Mouse (Mus musculus): Measurements from ENCODE around the gene Eif3b. TPM values are rescaled to one million over a fixed set of nuclear protein-coding genes. Genes with fewer than 3 reads are reported as not detected.
"Not testable (repeated sequence)": the region's sequence is repeated elsewhere in the genome, so short reads cannot be mapped to it uniquely, and the experiment has no call there.

The Eif3b gene
- polyA plus RNA-seq, 1 experiment from 2014 or later, result 107 TPM

GRCm38 (mm10) chr5:140445345-140445744 is 26.2 kb downstream of the Eif3b start, which contains the start of gene Gm4869:
Gene Gm4869, plus strand, starts transcription at chr5:140445645.
- H3K4me2 ChIP-seq (ENCODE audit: low read length), result no peak within 1 kb of the TSS
- no peak for DNase-seq (ENCODE audit: low spot score)
- H3K4me1 ChIP-seq (ENCODE audit: control insufficient read depth, insufficient read depth, low read length), result no peaks in the 10 kb centered on the region
- WGBS, result 85% methylated on average over 5 of the region's 5 CpGs
- no peak for ATAC-seq
- H3K27ac ChIP-seq (ENCODE audit: low read depth, low read length), result no peak within 1 kb of the TSS
- no peak within 1 kb of the TSS for H3K4me3 ChIP-seq (ENCODE audit: low read depth, low read length)
- no peak within 1 kb of the TSS for H3K9ac ChIP-seq (ENCODE audit: low read length)
- H3K36me3 ChIP-seq (ENCODE audit: control insufficient read depth, insufficient read depth, low read length), result peaks cover 57% of the 10 kb centered on the region
- H3K9me3 ChIP-seq (replicated peaks; ENCODE audit: control insufficient read depth, low read length), result no peaks in the 10 kb centered on the region
- H3K27me3 ChIP-seq (replicated peaks; ENCODE audit: control insufficient read depth, insufficient read depth, low read length), result no peaks in the 10 kb centered on the region

- no peak overlapping the region for H3K4me3 ChIP-seq (ENCODE audit: low read depth, low read length)
- no peaks in the 10 kb centered on the region for H3K4me1 ChIP-seq (ENCODE audit: control insufficient read depth, insufficient read depth, low read length)
- DNase-seq (ENCODE audit: low spot score) (no peak), ATAC-seq (no peak)
- no peaks in the 10 kb centered on the region for H3K9me3 ChIP-seq (replicated peaks; ENCODE audit: control insufficient read depth, low read length)
- H3K36me3 ChIP-seq (ENCODE audit: control insufficient read depth, insufficient read depth, low read length), result peaks cover 50% of the 10 kb centered on the region
- no peaks in the 10 kb centered on the region for H3K27me3 ChIP-seq (replicated peaks; ENCODE audit: control insufficient read depth, insufficient read depth, low read length)
- H3K27ac ChIP-seq (ENCODE audit: low read depth, low read length), result no peak overlapping the region
- 86% methylated on average over 7 of the region's 7 CpGs for WGBS
- H3K9ac ChIP-seq (ENCODE audit: low read length), result no peak overlapping the region
- H3K4me2 ChIP-seq (ENCODE audit: low read length), result no peak overlapping the region
Measured at GRCm38 (mm10) chr5:140446054-140446453, 26.9 kb downstream of the Eif3b start.

GRCm38 (mm10) chr5:140454488-140454887 is 35.4 kb downstream of the Eif3b start:
- no peak for ATAC-seq
- Histone ChIP-seq H3K4me1 (ENCODE audit: control insufficient read depth, insufficient read depth, low read length) (no peaks in the 10 kb centered on the region), H3K27ac (ENCODE audit: low read depth, low read length) (no peak overlapping the region)

DNA sequence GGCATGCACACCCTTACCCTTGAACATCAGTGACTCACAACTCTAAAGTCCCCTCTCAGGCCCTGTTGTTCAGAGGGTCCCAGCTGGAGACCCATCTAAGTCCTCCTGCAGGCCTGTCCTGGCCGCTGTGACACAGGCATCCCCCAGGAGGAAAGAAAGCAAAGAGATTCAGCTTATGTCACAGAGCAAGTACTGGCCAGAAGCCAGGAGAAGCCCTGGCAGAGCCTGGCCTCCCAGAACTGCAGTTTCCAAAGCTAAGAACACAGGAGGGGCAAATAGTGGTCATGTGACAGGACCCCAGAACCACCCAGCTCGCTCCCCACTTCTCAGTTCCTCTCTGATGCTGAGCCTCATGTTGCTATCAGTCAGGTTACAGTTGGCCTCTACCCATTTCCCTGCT is 36.3 kb downstream of the Eif3b start:
- H3K4me2 ChIP-seq (ENCODE audit: low read length), result no peak overlapping the region
- H3K27me3 ChIP-seq (replicated peaks; ENCODE audit: control insufficient read depth, insufficient read depth, low read length), result no peaks in the 10 kb centered on the region
- H3K9ac ChIP-seq (ENCODE audit: low read length), result no peak overlapping the region
- 57% methylated on average over 2 of the region's 2 CpGs for WGBS
- H3K36me3 ChIP-seq (ENCODE audit: control insufficient read depth, insufficient read depth, low read length), result no peaks in the 10 kb centered on the region
- no peaks in the 10 kb centered on the region for H3K9me3 ChIP-seq (replicated peaks; ENCODE audit: control insufficient read depth, low read length)
- DNase-seq (ENCODE audit: low spot score) (peak; percentile 24), ATAC-seq (no peak)
- no peak overlapping the region for H3K27ac ChIP-seq (ENCODE audit: low read depth, low read length)
- no peak overlapping the region for H3K4me3 ChIP-seq (ENCODE audit: low read depth, low read length)
- no peaks in the 10 kb centered on the region for H3K4me1 ChIP-seq (ENCODE audit: control insufficient read depth, insufficient read depth, low read length)

More at GRCm38 (mm10) chr5:140454488-140454887, 35.4 kb downstream of the Eif3b start:
- Histone ChIP-seq H3K4me3 (ENCODE audit: low read depth, low read length) (no peak overlapping the region), H3K36me3 (ENCODE audit: control insufficient read depth, insufficient read depth, low read length) (no peaks in the 10 kb centered on the region), H3K4me2 (ENCODE audit: low read length) (no peak overlapping the region), H3K9me3 (replicated peaks; ENCODE audit: control insufficient read depth, low read length) (no peaks in the 10 kb centered on the region), H3K27me3 (replicated peaks; ENCODE audit: control insufficient read depth, insufficient read depth, low read length) (no peaks in the 10 kb centered on the region), H3K9ac (ENCODE audit: low read length) (no peak overlapping the region)
- DNase-seq (ENCODE audit: low spot score), result no peak

- ATAC-seq (no peak), DNase-seq (ENCODE audit: low spot score) (no peak)
- H3K27ac ChIP-seq (ENCODE audit: low read depth, low read length), result no peak overlapping the region
- H3K4me3 ChIP-seq (ENCODE audit: low read depth, low read length), result no peak overlapping the region
- H3K4me1 ChIP-seq (ENCODE audit: control insufficient read depth, insufficient read depth, low read length), result no peaks in the 10 kb centered on the region
- no peaks in the 10 kb centered on the region for H3K36me3 ChIP-seq (ENCODE audit: control insufficient read depth, insufficient read depth, low read length)
- no peak overlapping the region for H3K4me2 ChIP-seq (ENCODE audit: low read length)
- 84% methylated on average over 3 of the region's 3 CpGs for WGBS
- H3K9ac ChIP-seq (ENCODE audit: low read length), result no peak overlapping the region
- H3K9me3 ChIP-seq (replicated peaks; ENCODE audit: control insufficient read depth, low read length), result no peaks in the 10 kb centered on the region
- no peaks in the 10 kb centered on the region for H3K27me3 ChIP-seq (replicated peaks; ENCODE audit: control insufficient read depth, insufficient read depth, low read length)
Measured at GRCm38 (mm10) chr5:140461476-140461875, 42.3 kb downstream of the Eif3b start.

DNA sequence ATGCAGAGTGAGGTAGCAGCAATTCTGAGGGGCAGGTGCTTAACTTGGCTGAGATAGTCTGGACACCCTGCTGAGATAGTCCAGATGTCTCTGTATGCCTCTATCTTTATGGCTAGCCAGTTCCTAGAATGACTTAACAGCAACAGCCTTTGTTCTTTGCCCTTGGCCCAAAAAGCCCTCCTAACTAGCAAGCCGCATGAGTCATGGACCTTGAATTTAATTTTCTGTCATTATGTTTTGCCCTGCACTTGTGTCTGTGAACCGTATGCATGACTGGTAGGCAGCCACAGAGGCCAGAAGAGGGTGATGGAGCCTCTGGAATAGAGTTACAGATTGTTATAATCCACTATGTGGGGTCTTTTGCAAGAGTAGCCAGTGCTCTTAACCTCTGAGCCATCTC is 44.0 kb downstream of the Eif3b start:
- H3K27me3 ChIP-seq (replicated peaks; ENCODE audit: control insufficient read depth, insufficient read depth, low read length); H3K4me2 ChIP-seq (ENCODE audit: low read length); H3K27ac ChIP-seq (ENCODE audit: low read depth, low read length); DNase-seq (ENCODE audit: low spot score); H3K9me3 ChIP-seq (replicated peaks; ENCODE audit: control insufficient read depth, low read length); H3K4me1 ChIP-seq (ENCODE audit: control insufficient read depth, insufficient read depth, low read length); ATAC-seq; H3K9ac ChIP-seq (ENCODE audit: low read length); H3K4me3 ChIP-seq (ENCODE audit: low read depth, low read length); H3K36me3 ChIP-seq (ENCODE audit: control insufficient read depth, insufficient read depth, low read length): not testable (repeated sequence)
- WGBS, result 79% methylated on average over 2 of the region's 2 CpGs

DNA sequence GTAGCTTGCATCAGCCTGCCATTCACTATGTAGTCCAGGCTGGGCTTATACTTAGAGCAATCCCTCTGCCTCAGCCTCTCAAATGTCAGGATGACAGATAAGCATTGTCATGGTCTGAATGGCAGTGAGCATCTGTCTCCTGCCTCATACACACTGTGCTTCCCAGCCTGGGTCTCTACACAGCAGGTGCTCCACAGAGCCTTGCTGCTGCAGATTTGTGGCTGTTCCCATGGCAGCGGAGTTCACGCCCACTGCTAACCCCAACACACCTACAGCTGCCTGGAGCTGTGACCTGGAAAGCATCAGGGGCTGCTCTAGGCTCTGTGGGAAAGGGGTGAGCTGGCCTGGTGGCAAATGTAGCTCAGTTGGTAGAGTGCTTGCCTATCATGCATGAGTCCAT is 45.8 kb downstream of the Eif3b start:
- ATAC-seq (no peak), DNase-seq (ENCODE audit: low spot score) (no peak)
- no peaks in the 10 kb centered on the region for H3K9me3 ChIP-seq (replicated peaks; ENCODE audit: control insufficient read depth, low read length)
- 77% methylated on average over 2 of the region's 2 CpGs for WGBS
- H3K4me1 ChIP-seq (ENCODE audit: control insufficient read depth, insufficient read depth, low read length), result no peaks in the 10 kb centered on the region
- H3K4me2 ChIP-seq (ENCODE audit: low read length), result no peak overlapping the region
- H3K4me3 ChIP-seq (ENCODE audit: low read depth, low read length), result no peak overlapping the region
- no peak overlapping the region for H3K27ac ChIP-seq (ENCODE audit: low read depth, low read length)
- H3K27me3 ChIP-seq (replicated peaks; ENCODE audit: control insufficient read depth, insufficient read depth, low read length), result no peaks in the 10 kb centered on the region
- H3K9ac ChIP-seq (ENCODE audit: low read length), result no peak overlapping the region
- no peaks in the 10 kb centered on the region for H3K36me3 ChIP-seq (ENCODE audit: control insufficient read depth, insufficient read depth, low read length)

GRCm38 (mm10) chr5:140472336-140472735 is 53.2 kb downstream of the Eif3b start:
- Histone ChIP-seq H3K36me3 (ENCODE audit: control insufficient read depth, insufficient read depth, low read length) (no peaks in the 10 kb centered on the region), H3K27ac (ENCODE audit: low read depth, low read length) (no peak overlapping the region), H3K9me3 (replicated peaks; ENCODE audit: control insufficient read depth, low read length) (no peaks in the 10 kb centered on the region), H3K4me2 (ENCODE audit: low read length) (no peak overlapping the region), H3K27me3 (replicated peaks; ENCODE audit: control insufficient read depth, insufficient read depth, low read length) (no peaks in the 10 kb centered on the region), H3K9ac (ENCODE audit: low read length) (no peak overlapping the region), H3K4me3 (ENCODE audit: low read depth, low read length) (no peak overlapping the region), H3K4me1 (ENCODE audit: control insufficient read depth, insufficient read depth, low read length) (no peaks in the 10 kb centered on the region)
- ATAC-seq, result no peak
- 76% methylated on average over 3 of the region's 3 CpGs for WGBS
- no peak for DNase-seq (ENCODE audit: low spot score)

DNA sequence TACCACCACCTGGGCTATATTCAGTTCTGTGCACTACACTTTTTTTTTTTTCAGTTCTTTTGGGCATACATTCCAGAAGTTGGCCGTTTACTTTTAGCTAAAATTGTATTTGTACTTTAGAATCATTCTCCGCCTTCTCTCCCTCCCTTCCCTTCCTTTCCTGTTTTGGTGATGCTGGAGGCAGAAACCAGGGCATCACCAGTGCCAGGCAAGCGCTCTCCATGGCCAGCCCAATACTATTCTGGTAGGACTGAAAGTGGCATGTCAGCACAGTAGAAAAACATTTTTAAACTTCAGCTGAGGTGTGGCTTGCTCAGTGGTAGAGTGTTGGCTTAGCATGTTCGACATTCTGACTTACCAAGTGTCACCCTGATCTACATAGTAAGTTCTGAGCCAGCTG is 62.3 kb downstream of the Eif3b start:
- ATAC-seq, result no peak
- Histone ChIP-seq H3K9ac (ENCODE audit: low read length) (no peak overlapping the region), H3K4me1 (ENCODE audit: control insufficient read depth, insufficient read depth, low read length) (no peaks in the 10 kb centered on the region), H3K4me3 (ENCODE audit: low read depth, low read length) (no peak overlapping the region), H3K4me2 (ENCODE audit: low read length) (no peak overlapping the region), H3K36me3 (ENCODE audit: control insufficient read depth, insufficient read depth, low read length) (no peaks in the 10 kb centered on the region), H3K27ac (ENCODE audit: low read depth, low read length) (no peak overlapping the region), H3K27me3 (replicated peaks; ENCODE audit: control insufficient read depth, insufficient read depth, low read length) (no peaks in the 10 kb centered on the region), H3K9me3 (replicated peaks; ENCODE audit: control insufficient read depth, low read length) (no peaks in the 10 kb centered on the region)
- DNase-seq (ENCODE audit: low spot score), result no peak
- 85% methylated on average over 4 of the region's 4 CpGs for WGBS
